ENCODE assay signal across 9 mouse cellular contexts in genomic region chr2:154551476-154551875, GRCm38 (mm10). TPM values are rescaled to one million over a fixed set of nuclear protein-coding genes. Genes with fewer than 3 reads are reported as not detected.
DNase-seq lines count a peak whose midpoint lies in the region; ATAC-seq and TF ChIP-seq lines count a peak whose summit lies in the region.
"Had no signal": no experiment of that assay in that cellular context is flagged by ENCODE, and none has a peak within 500 bp of the region (broad histone marks: within the 10 kb centered on the region; RNA-seq: fewer than 3 reads in every experiment).

Actl10 (plus strand) TSS chr2:154551776.

- H3K4me3 ChIP-seq in kidney, embryonic 15.5 days (replicated peaks): peak within 1 kb of the TSS; percentile 13
- H3K4me3 ChIP-seq in embryonic facial prominence, embryonic 14.5 days (ENCODE audit: low read depth, low read length): peak within 1 kb of the TSS; percentile 11; the same call in 1 of the 2 replicates
- 0 out of 2 replicates have a peak within 1 kb of the TSS, but pooled peaks have one; percentile 1 for H3K4me3 ChIP-seq in hindbrain, postnatal 0 days (ENCODE audit: low read length)
- H3K4me3 ChIP-seq in midbrain, embryonic 16.5 days (ENCODE audit: low read depth, low read length): no peak within 1 kb of the TSS

- peak within 1 kb of the TSS; percentile 52 for H3K4me2 ChIP-seq in kidney, embryonic 15.5 days
- peak within 1 kb of the TSS; percentile 30 for H3K4me2 ChIP-seq in embryonic facial prominence, embryonic 14.5 days (ENCODE audit: low read depth, low read length)
- peak within 1 kb of the TSS; percentile 33; the same call in 1 of the 2 replicates for H3K4me2 ChIP-seq in hindbrain, postnatal 0 days (ENCODE audit: low read depth, low read length)
- H3K4me2 ChIP-seq in midbrain, embryonic 16.5 days (ENCODE audit: low read length): peak within 1 kb of the TSS; percentile 29

- no peak within 1 kb of the TSS for H3K27ac ChIP-seq in kidney, embryonic 15.5 days
- no peak within 1 kb of the TSS for H3K27ac ChIP-seq in embryonic facial prominence, embryonic 14.5 days (replicated peaks; ENCODE audit: low read depth, low read length)
- peak within 1 kb of the TSS; percentile 67 for H3K27ac ChIP-seq in hindbrain, postnatal 0 days
- H3K27ac ChIP-seq in midbrain, embryonic 16.5 days (ENCODE audit: low read length): no peak within 1 kb of the TSS

- no peak for ATAC-seq in kidney, embryonic 15.5 days (replicated peaks; ENCODE audit: low FRiP score)
- no peak for ATAC-seq in embryonic facial prominence, embryonic 14.5 days (ENCODE audit: low read depth)
- no peak for ATAC-seq in hindbrain, postnatal 0 days
- ATAC-seq in midbrain, embryonic 16.5 days: no peak

- no peak within 1 kb of the TSS for H3K9ac ChIP-seq in kidney, embryonic 15.5 days
- H3K9ac ChIP-seq in embryonic facial prominence, embryonic 14.5 days (ENCODE audit: low read depth, low read length): peak within 1 kb of the TSS; percentile 10; the same call in 1 of the 2 replicates
- H3K9ac ChIP-seq in hindbrain, postnatal 0 days (replicated peaks; ENCODE audit: low read length): no peak within 1 kb of the TSS
- H3K9ac ChIP-seq in midbrain, embryonic 16.5 days (ENCODE audit: low read depth, low read length): no peak within 1 kb of the TSS

- TF ChIP-seq CTCF in hindbrain, postnatal 0 days (IDR thresholded peaks at IDR 0.05; ENCODE audit: low read depth): no peak

- WGBS in kidney, embryonic 15.5 days: 68% methylated on average over 4 of the region's 4 CpGs
- 85% methylated on average over 4 of the region's 4 CpGs for WGBS in embryonic facial prominence, embryonic 14.5 days
- WGBS in hindbrain, postnatal 0 days: 87% methylated on average over 4 of the region's 4 CpGs
- 79% methylated on average over 4 of the region's 4 CpGs for WGBS in midbrain, embryonic 16.5 days

- H3K4me1 ChIP-seq in kidney, embryonic 15.5 days: peaks cover 26% of the 10 kb centered on the region
- H3K4me1 ChIP-seq in embryonic facial prominence, embryonic 14.5 days (ENCODE audit: control insufficient read depth, insufficient read depth, low read length): peaks cover 25% of the 10 kb centered on the region
- peaks cover 19% of the 10 kb centered on the region for H3K4me1 ChIP-seq in hindbrain, postnatal 0 days (ENCODE audit: insufficient read depth, low read length)
- H3K4me1 ChIP-seq in midbrain, embryonic 16.5 days (ENCODE audit: control insufficient read depth, insufficient read depth, low read length): peaks cover 10% of the 10 kb centered on the region

- peaks cover 35% of the 10 kb centered on the region for H3K27me3 ChIP-seq in kidney, embryonic 15.5 days
- peaks cover 16% of the 10 kb centered on the region for H3K27me3 ChIP-seq in embryonic facial prominence, embryonic 14.5 days (replicated peaks; ENCODE audit: control insufficient read depth, insufficient read depth, low read length)
- no peaks in the 10 kb centered on the region for H3K27me3 ChIP-seq in hindbrain, postnatal 0 days (ENCODE audit: insufficient read depth, low read length)
- no peaks in the 10 kb centered on the region; the same call in none of the 2 replicates for H3K27me3 ChIP-seq in midbrain, embryonic 16.5 days (ENCODE audit: control insufficient read depth, insufficient read depth, low read depth, low read length)

- DNase-seq in kidney, adult 18-20 months: no peak
- no peak for DNase-seq in embryonic facial prominence, embryonic 14.5 days (ENCODE audit: low spot score)
- no peak for DNase-seq in hindbrain, postnatal 0 days (ENCODE audit: low spot score)
- DNase-seq in right cerebral cortex, postnatal 14 days: no peak
- no peak for DNase-seq in adrenal gland, adult 2 months
- no peak for DNase-seq in layer of hippocampus, adult 9-11 months
- DNase-seq: layer of hippocampus, postnatal 36 days had no signal

- H3K36me3 ChIP-seq in kidney, embryonic 15.5 days: no peaks in the 10 kb centered on the region
- H3K36me3 ChIP-seq in embryonic facial prominence, embryonic 14.5 days (ENCODE audit: control insufficient read depth, insufficient read depth, low read length): no peaks in the 10 kb centered on the region
- no peaks in the 10 kb centered on the region for H3K36me3 ChIP-seq in hindbrain, postnatal 0 days (ENCODE audit: insufficient read depth, low read length)
- no peaks in the 10 kb centered on the region for H3K36me3 ChIP-seq in midbrain, embryonic 16.5 days (ENCODE audit: control insufficient read depth, insufficient read depth, low read length)

- H3K9me3 ChIP-seq in kidney, embryonic 15.5 days (replicated peaks): no peaks in the 10 kb centered on the region
- no peaks in the 10 kb centered on the region for H3K9me3 ChIP-seq in embryonic facial prominence, embryonic 14.5 days (ENCODE audit: control insufficient read depth, low read length)
- no peaks in the 10 kb centered on the region for H3K9me3 ChIP-seq in hindbrain, postnatal 0 days (ENCODE audit: low read length)
- no peaks in the 10 kb centered on the region for H3K9me3 ChIP-seq in midbrain, embryonic 16.5 days (replicated peaks; ENCODE audit: control insufficient read depth, low read length, poor library complexity, severe bottlenecking)

RNA-seq across cellular contexts. Expression of gene Actl10, which starts in this region (rescaled TPM):
- 0.19 and 0.22 TPM in 2 replicates for polyA plus RNA-seq in kidney, embryonic 15.5 days (2015; fragmentation: Nextera tagmentation; extraction: Ambion mirVana)
- polyA plus RNA-seq in embryonic facial prominence, embryonic 14.5 days (2014; fragmentation: Nextera tagmentation; extraction: Ambion mirVana): not detected in 2 replicates
- total RNA-seq in hindbrain, postnatal 0 days (2014; rRNA removed): 0.52 TPM in 1 of 2 replicates, not detected in the other
- polyA plus RNA-seq in hindbrain, postnatal 0 days (2015; fragmentation: Nextera tagmentation; extraction: Ambion mirVana): 0.23 TPM in 1 of 2 replicates, not detected in the other
- polyA plus RNA-seq in midbrain, embryonic 16.5 days (2015; fragmentation: Nextera tagmentation; extraction: Ambion mirVana): 0.19 and 0.44 TPM in 2 replicates
- total RNA-seq in adrenal gland, adult 2 months (2021): not detected
- not detected in 2 replicates for polyA plus RNA-seq in adrenal gland, adult 2 months (2012; rRNA removed)
- total RNA-seq: layer of hippocampus, postnatal 36 days had no signal
